7 mouse cellular contexts compared by ENCODE assay signal in genomic region chr9:43270723-43271252, GRCm38 (mm10). TPM values are rescaled to one million over a fixed set of nuclear protein-coding genes. Genes with fewer than 3 reads are reported as not detected.
DNase-seq lines count a peak whose midpoint lies in the region; ATAC-seq and TF ChIP-seq lines count a peak whose summit lies in the region.

No protein-coding gene starts in this region.

- TF ChIP-seq CTCF in stomach, postnatal 0 days (IDR thresholded peaks at IDR 0.05; ENCODE audit: low read depth): no peak

- no peak for DNase-seq in stomach, postnatal 0 days (ENCODE audit: low spot score)
- peak; percentile 30 to 47 for DNase-seq in frontal cortex, postnatal 10 days (ENCODE audit: low spot score in 2 of 2)
- DNase-seq in kidney, postnatal 36 days: peak; percentile 37 to 44
- DNase-seq in midbrain, embryonic 14.5 days: peak; percentile 56
- no peak for DNase-seq in spleen, adult 12 weeks (ENCODE audit: low spot score)

- ATAC-seq in stomach, embryonic 14.5 days (ENCODE audit: insufficient number of reproducible peaks, insufficient read depth, low FRiP score, low read depth): no peak
- no peak for ATAC-seq in stomach, postnatal 0 days (ENCODE audit: low FRiP score, low TSS enrichment)
- no peak for ATAC-seq in midbrain, embryonic 14.5 days (ENCODE audit: low FRiP score, low TSS enrichment)
- ATAC-seq in activated CD4-positive, CD25-positive, alpha-beta regulatory T cell, adult 4 months: no peak

- no peaks in the 10 kb centered on the region for H3K9me3 ChIP-seq in stomach, embryonic 14.5 days (ENCODE audit: control insufficient read depth, low read depth, low read length)
- H3K9me3 ChIP-seq in stomach, postnatal 0 days (ENCODE audit: control insufficient read depth, low read length): no peaks in the 10 kb centered on the region
- H3K9me3 ChIP-seq in midbrain, embryonic 14.5 days (ENCODE audit: control insufficient read depth, low read length): peaks cover 5% of the 10 kb centered on the region; the same call in 1 of the 2 replicates

- H3K36me3 ChIP-seq in stomach, embryonic 14.5 days (ENCODE audit: control insufficient read depth, insufficient read depth, low read length): no peaks in the 10 kb centered on the region
- no peaks in the 10 kb centered on the region for H3K36me3 ChIP-seq in stomach, postnatal 0 days (ENCODE audit: control insufficient read depth, insufficient read depth, low read length)
- H3K36me3 ChIP-seq in midbrain, embryonic 14.5 days (ENCODE audit: control insufficient read depth, insufficient read depth, low read length): no peaks in the 10 kb centered on the region

- 12% methylated on average over 17 of the region's 17 CpGs for WGBS in stomach, embryonic 14.5 days
- 30% methylated on average over 17 of the region's 17 CpGs for WGBS in stomach, postnatal 0 days
- under 1% methylated on average over 17 of the region's 17 CpGs for WGBS in midbrain, embryonic 14.5 days

- H3K4me3 ChIP-seq in stomach, embryonic 14.5 days (ENCODE audit: low read depth, low read length): 0 out of 2 replicates have a peak overlapping the region, but pooled peaks have one; percentile 3
- H3K4me3 ChIP-seq in stomach, postnatal 0 days (ENCODE audit: low read depth, low read length): no peak overlapping the region
- peak overlapping the region; percentile 14; the same call in 1 of the 2 replicates for H3K4me3 ChIP-seq in midbrain, embryonic 14.5 days (replicated peaks; ENCODE audit: low read depth, low read length)

- peaks cover 12% of the 10 kb centered on the region; the same call in 1 of the 2 replicates for H3K27me3 ChIP-seq in stomach, embryonic 14.5 days (ENCODE audit: control insufficient read depth, insufficient read depth, low read length)
- no peaks in the 10 kb centered on the region for H3K27me3 ChIP-seq in stomach, postnatal 0 days (ENCODE audit: control insufficient read depth, insufficient read depth, low read length)
- H3K27me3 ChIP-seq in midbrain, embryonic 14.5 days (ENCODE audit: control insufficient read depth, insufficient read depth, low read length): peaks cover 30% of the 10 kb centered on the region

- no peak overlapping the region for H3K27ac ChIP-seq in stomach, embryonic 14.5 days (ENCODE audit: low read length)
- no peak overlapping the region for H3K27ac ChIP-seq in stomach, postnatal 0 days (replicated peaks)
- no peak overlapping the region for H3K27ac ChIP-seq in midbrain, embryonic 14.5 days (replicated peaks; ENCODE audit: low read depth, low read length)

- H3K9ac ChIP-seq in stomach, embryonic 14.5 days (replicated peaks; ENCODE audit: low read depth, low read length): no peak overlapping the region
- H3K9ac ChIP-seq in stomach, postnatal 0 days (ENCODE audit: low read length): no peak overlapping the region
- no peak overlapping the region for H3K9ac ChIP-seq in midbrain, embryonic 14.5 days (replicated peaks; ENCODE audit: low read length)

- peaks cover 11% of the 10 kb centered on the region; the same call in 1 of the 2 replicates for H3K4me1 ChIP-seq in stomach, embryonic 14.5 days (ENCODE audit: control insufficient read depth, insufficient read depth, low read length)
- no peaks in the 10 kb centered on the region for H3K4me1 ChIP-seq in stomach, postnatal 0 days (replicated peaks; ENCODE audit: control insufficient read depth, insufficient read depth)
- peaks cover 5% of the 10 kb centered on the region; the same call in 1 of the 2 replicates for H3K4me1 ChIP-seq in midbrain, embryonic 14.5 days (ENCODE audit: control insufficient read depth, insufficient read depth, low read length)

- TF ChIP-seq EP300 in stomach, postnatal 0 days (optimal IDR thresholded peaks at IDR 0.05): no peak

- peak overlapping the region; percentile 25; the same call in 1 of the 2 replicates for H3K4me2 ChIP-seq in stomach, embryonic 14.5 days (replicated peaks; ENCODE audit: low read depth, low read length)
- H3K4me2 ChIP-seq in stomach, postnatal 0 days (replicated peaks; ENCODE audit: low read depth): no peak overlapping the region
- peak overlapping the region; percentile 39 for H3K4me2 ChIP-seq in midbrain, embryonic 14.5 days (ENCODE audit: low read length)

RNA-seq across cellular contexts. Expression of gene Oaf, which starts 31.1 kb away (rescaled TPM):
- 92.9 and 99.3 TPM in 2 replicates for polyA plus RNA-seq in stomach, embryonic 14.5 days (2014; fragmentation: Nextera tagmentation; extraction: Ambion mirVana)
- polyA plus RNA-seq in stomach, postnatal 0 days (2015; fragmentation: Nextera tagmentation; extraction: Ambion mirVana): 30.9 and 31.9 TPM in 2 replicates
- 2.3 and 7.9 TPM in 2 replicates for polyA plus RNA-seq in midbrain, embryonic 14.5 days (2014; fragmentation: Nextera tagmentation; extraction: Ambion mirVana)
- under 1 TPM; 0.69 to 0.98 TPM for polyA plus RNA-seq in activated CD4-positive, CD25-positive, alpha-beta regulatory T cell, adult 4 months (2017; shearing (Covaris generic))

RNA-seq across cellular contexts. Expression of gene Trim29, which starts 39.9 kb away (rescaled TPM):
- polyA plus RNA-seq in stomach, embryonic 14.5 days (2014; fragmentation: Nextera tagmentation; extraction: Ambion mirVana): 24.6 and 27.9 TPM in 2 replicates
- polyA plus RNA-seq in stomach, postnatal 0 days (2015; fragmentation: Nextera tagmentation; extraction: Ambion mirVana): 71.2 and 75.3 TPM in 2 replicates
- polyA plus RNA-seq in midbrain, embryonic 14.5 days (2014; fragmentation: Nextera tagmentation; extraction: Ambion mirVana): not detected in 2 replicates
- polyA plus RNA-seq in activated CD4-positive, CD25-positive, alpha-beta regulatory T cell, adult 4 months (2017; shearing (Covaris generic)): not detected

Comparison
In these comparisons a context has a peak if more than half of its experiments do, and no peak if none do; other contexts are left out.
1. DNase-seq: peak in frontal cortex, postnatal 10 days (2 of 2), kidney, postnatal 36 days (2 of 2) and midbrain, embryonic 14.5 days (single experiment); none in stomach, postnatal 0 days (single experiment) and spleen, adult 12 weeks (single experiment).
2. RNA of gene Trim29, which starts 39.9 kb away (polyA plus RNA-seq): 71.2 to 75.3 TPM in stomach, postnatal 0 days and 24.6 to 27.9 TPM in stomach, embryonic 14.5 days; not detected in midbrain, embryonic 14.5 days and not detected in activated CD4-positive, CD25-positive, alpha-beta regulatory T cell, adult 4 months; every median in the first group is over 10 times any median in the second.